Mouse (Mus musculus) activated CD4-positive, CD25-positive, alpha-beta regulatory T cell, adult 4 months (primary cell): ENCODE measurements around the gene Fut9. TPM values are rescaled to one million over a fixed set of nuclear protein-coding genes. Genes with fewer than 3 reads are reported as not detected.

Experiments used
- ATAC-seq: one replicate; pipeline ENCODE4 v1.8.0; 2017
- polyA plus RNA-seq, 2 experiments: library from polyadenylated mRNA; unstranded; fragments of 100-300 nt; shearing (Covaris generic); gene quantifications; one replicate each; pipeline ENCODE4 v1.2.1; 2017

Gene Fut9
- polyA plus RNA-seq: under 1 TPM in 1 of 2 experiments, not detected in 1; 0.11 TPM

- no peak for ATAC-seq
These were observed at the start of gene Fut9 for GRCm38 (mm10) chr4:25799476-25800283. Fut9 (minus strand) TSS chr4:25800244.

GRCm38 (mm10) chr4:25815783-25816182, 15.7 kb upstream of the Fut9 start:
- ATAC-seq: no peak

DNA sequence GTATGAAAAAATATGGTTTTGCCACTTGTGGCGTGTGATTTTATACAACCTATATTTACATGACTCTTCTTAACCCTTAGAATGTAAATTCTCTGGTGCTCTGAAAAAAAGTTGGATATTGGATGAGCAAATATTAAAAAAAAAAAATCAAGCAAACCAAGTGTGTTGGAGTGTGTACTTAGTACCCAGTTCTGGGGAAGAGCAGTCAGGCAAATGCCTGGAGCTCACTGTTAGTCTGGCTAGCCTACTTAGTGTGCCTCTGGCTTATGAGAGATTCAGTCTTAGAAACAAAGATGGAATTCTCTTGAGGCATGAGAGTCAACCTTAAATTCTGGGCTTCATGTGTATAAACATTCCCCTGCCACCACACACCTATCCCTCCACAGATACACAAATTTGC, 13.3 kb upstream of the Fut9 start:
- no peak for ATAC-seq

DNA sequence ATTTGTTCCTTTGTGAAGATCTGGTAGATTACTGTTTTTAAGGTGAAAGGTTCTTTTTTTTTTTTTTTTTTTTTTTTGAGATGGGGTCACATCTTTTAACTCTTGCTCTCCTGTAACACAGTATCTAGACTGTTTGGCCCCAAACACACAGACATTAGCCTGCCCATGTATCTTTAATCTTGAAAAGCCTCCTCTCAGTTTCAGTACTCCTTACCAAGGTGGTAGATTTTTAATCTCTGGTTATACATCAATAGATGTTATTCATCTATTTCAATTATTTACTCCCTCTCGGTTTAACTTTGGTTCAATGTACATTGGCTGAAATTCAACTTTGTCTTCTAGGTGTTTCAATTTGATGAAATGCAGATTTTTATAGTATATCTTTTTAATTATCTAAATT, 10.0 kb upstream of the Fut9 start:
- no peak for ATAC-seq

DNA sequence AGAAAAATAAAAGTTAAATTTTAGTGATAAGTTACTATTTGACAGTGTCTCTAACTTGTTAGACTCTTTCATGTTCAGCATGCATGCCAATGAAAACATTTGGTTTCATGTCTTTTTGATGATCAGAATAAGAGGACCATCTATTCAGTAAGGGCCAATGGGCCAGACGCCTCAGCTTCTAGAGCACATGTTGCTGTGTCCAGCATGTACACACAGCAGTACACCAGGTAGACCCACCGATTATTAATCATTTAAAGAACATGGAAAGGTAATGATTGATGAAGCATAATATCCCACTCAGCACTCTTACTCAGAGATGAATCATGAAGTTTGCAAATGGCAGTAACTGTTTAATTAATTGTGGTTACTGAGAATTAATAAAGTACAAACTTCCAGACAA, 1.7 kb upstream of the Fut9 start:
- ATAC-seq: no peak

DNA sequence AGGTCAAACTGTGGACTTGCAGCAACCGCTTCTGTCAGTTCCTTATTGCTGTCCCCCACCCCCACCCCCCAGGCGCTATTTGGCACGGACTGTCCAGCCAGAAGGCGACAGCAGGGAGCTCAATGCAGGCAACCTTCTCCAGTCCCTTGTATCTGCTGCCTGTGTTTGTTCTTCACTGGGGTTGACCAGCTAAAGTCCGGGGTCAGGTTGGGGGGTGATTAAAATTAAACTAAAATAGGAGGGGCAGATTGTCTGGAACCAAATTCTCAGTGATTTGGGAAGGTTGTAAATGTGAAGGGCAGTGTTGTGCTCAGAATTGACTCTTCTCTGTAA, 206 bp upstream of the Fut9 start:
- no peak for ATAC-seq

GRCm38 (mm10) chr4:25799051-25799475, 981 bp downstream of the Fut9 start:
- no peak for ATAC-seq

DNA sequence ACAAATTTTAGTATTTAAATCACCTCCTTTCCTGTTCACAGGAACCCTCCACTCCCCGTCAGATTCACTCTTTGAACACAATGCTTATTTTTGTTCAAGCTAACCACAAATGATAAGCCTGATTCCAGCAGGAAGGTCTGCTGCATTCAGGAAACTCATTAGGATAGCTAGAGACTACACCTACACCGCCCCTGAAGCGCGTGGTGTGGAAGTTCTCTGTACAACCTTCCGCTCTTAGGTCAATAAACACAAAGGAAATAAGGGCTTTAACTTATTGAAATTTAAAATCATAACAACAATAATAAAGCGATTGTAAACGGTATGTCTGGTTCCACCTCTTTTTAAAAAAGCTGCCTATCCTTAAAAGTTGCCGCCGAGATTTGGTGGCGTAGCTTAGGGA, 1.6 kb downstream of the Fut9 start:
- ATAC-seq: no peak

DNA sequence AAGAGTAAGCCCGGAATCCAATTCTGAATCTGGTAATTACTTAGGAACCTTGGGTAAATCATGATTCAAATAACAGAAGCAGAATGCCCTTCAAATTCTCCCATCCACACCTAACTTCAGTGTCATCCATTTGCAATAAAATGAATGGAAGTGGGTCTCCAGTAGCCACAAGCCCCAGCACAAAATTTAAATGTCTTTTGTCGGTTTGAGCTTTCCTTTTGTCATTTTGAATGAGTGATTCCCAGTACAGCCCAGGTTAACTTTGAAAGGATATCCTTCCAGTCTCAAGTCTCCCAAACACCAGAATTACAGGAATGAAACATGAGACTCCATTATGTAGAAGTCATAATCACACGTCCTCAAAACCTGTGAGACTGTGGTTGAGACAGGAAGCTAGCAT, 3.9 kb downstream of the Fut9 start:
- no peak for ATAC-seq

GRCm38 (mm10) chr4:25785276-25785675, 14.8 kb downstream of the Fut9 start:
- no peak for ATAC-seq

- ATAC-seq: no peak
These were observed 31.4 kb downstream of the Fut9 start for GRCm38 (mm10) chr4:25768657-25769056.

GRCm38 (mm10) chr4:25763091-25763490, 37.0 kb downstream of the Fut9 start:
- ATAC-seq: no peak

- ATAC-seq: no peak
These were observed 42.0 kb downstream of the Fut9 start for GRCm38 (mm10) chr4:25757909-25758548.

DNA sequence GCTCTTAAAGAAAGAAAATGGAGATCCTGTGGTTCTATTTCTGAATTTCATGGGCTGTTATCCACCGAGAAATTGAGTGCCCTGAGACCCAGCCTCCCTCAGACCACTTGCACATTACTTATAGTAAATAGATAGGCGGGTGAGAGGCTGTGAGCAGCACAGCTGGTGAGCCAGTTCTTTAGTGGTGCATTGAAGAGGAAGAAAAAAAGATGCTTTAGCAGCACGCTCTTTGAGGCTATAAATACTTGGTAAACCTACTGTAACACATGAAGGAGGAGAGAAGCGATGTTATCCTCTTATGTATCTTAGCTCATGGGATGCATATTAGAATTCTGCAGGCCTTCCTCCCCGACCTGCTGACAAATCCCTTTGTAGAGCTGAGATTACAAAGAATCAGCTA, 58.5 kb downstream of the Fut9 start:
- ATAC-seq: no peak

GRCm38 (mm10) chr4:25738782-25739181, 61.3 kb downstream of the Fut9 start:
- no peak for ATAC-seq

- ATAC-seq: no peak
These were observed 78.5 kb downstream of the Fut9 start for GRCm38 (mm10) chr4:25721576-25721975.

GRCm38 (mm10) chr4:25713907-25714306, 86.1 kb downstream of the Fut9 start:
- no peak for ATAC-seq

DNA sequence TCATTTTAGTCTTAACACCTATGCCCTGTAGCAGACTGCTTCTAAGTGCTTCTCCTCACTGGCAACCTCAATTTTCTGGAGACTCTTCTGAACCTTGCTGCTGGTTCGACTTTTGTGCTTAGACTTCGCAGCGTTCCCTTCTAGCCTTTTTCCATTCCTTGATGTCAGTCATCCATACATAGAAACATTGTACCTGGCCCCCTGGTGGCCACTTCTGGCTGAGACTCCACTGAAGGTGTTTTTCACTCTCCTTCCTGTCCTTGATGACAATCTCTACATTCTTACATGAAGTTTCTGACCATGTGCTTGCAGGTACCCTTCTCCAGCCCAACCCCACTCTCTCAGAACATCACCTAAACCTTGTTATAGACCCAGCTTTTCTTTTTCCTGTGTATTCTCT, 115.1 kb downstream of the Fut9 start:
- ATAC-seq: no peak

- no peak for ATAC-seq
These were observed 135.8 kb downstream of the Fut9 start for GRCm38 (mm10) chr4:25664196-25664595.

- ATAC-seq: no peak
These were observed 138.8 kb downstream of the Fut9 start for GRCm38 (mm10) chr4:25661204-25661727.

- no peak for ATAC-seq
These were observed 141.3 kb downstream of the Fut9 start for GRCm38 (mm10) chr4:25658792-25659191.

DNA sequence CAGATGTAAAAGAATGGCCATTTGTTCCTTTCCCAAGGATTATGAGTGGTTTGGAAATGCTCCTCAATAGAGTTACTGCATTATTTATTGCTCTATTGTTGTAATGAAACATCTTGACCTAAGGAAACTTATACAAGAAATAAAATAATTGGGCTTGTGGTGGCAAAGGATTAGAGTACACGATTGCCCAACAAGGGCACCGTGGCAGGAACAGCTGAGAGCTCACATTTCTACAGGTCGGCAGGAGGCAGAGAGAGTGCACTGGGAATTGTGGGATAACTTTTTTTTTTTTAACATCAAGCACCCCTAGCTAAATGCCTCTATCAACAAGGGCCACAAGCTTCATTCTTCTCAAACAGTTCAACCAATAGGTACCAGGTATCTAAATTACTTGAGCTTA, 148.1 kb downstream of the Fut9 start:
- no peak for ATAC-seq

GRCm38 (mm10) chr4:25648107-25648506, 151.9 kb downstream of the Fut9 start:
- no peak for ATAC-seq

GRCm38 (mm10) chr4:25647593-25647992, 152.5 kb downstream of the Fut9 start:
- no peak for ATAC-seq
